ENCODE assay signal across 24 mouse cellular contexts in genomic region chr8:42964507-42964906, GRCm38 (mm10).
"Had no signal": no experiment of that assay in that cellular context is flagged by ENCODE, and none has a peak within 500 bp of the region (broad histone marks: within the 10 kb centered on the region; RNA-seq: fewer than 3 reads in every experiment).

No protein-coding gene starts in this region.

- H3K9me3 ChIP-seq: heart, embryonic 13.5 days; heart, embryonic 15.5 days; hindbrain, embryonic 13.5 days; hindbrain, embryonic 15.5 days; limb, embryonic 13.5 days; limb, embryonic 15.5 days; liver, embryonic 12.5 days had no signal

- H3K36me3 ChIP-seq: heart, embryonic 13.5 days; heart, embryonic 15.5 days; hindbrain, embryonic 13.5 days; hindbrain, embryonic 15.5 days; limb, embryonic 13.5 days; limb, embryonic 15.5 days; liver, embryonic 12.5 days had no signal

- H3K4me3 ChIP-seq: heart, adult 2 months; heart, embryonic 13.5 days; heart, embryonic 15.5 days; hindbrain, embryonic 13.5 days; hindbrain, embryonic 15.5 days; limb, embryonic 13.5 days; limb, embryonic 15.5 days; liver, embryonic 12.5 days had no signal

- DNase-seq: forebrain, postnatal 0 days; gastrocnemius, postnatal 14 days; gastrocnemius, postnatal 36 days; heart, adult 11 months; heart, adult 2 months; heart, postnatal 14 days; heart, postnatal 36 days; kidney, adult 11 months; kidney, adult 2 months; kidney, adult 9 months; layer of hippocampus, adult 9-11 months; layer of hippocampus, postnatal 36 days; left cerebral cortex, postnatal 4 days had no signal

- H3K4me1 ChIP-seq: heart, embryonic 13.5 days; heart, embryonic 15.5 days; hindbrain, embryonic 15.5 days; limb, embryonic 13.5 days; limb, embryonic 15.5 days; liver, embryonic 12.5 days had no signal

- H3K4me2 ChIP-seq: heart, embryonic 11.5 days; heart, embryonic 13.5 days; heart, embryonic 15.5 days; hindbrain, embryonic 13.5 days; hindbrain, embryonic 15.5 days; limb, embryonic 13.5 days; limb, embryonic 15.5 days; liver, embryonic 12.5 days had no signal

- H3K27me3 ChIP-seq: heart, embryonic 13.5 days; heart, embryonic 15.5 days; hindbrain, embryonic 13.5 days; hindbrain, embryonic 15.5 days; limb, embryonic 13.5 days; limb, embryonic 15.5 days; liver, embryonic 12.5 days had no signal

- ATAC-seq: forebrain, postnatal 0 days; hindbrain, postnatal 0 days; intestine, embryonic 16.5 days; liver, embryonic 12.5 days had no signal

- H3K9ac ChIP-seq: forebrain, postnatal 0 days; heart, embryonic 13.5 days; heart, embryonic 15.5 days; hindbrain, embryonic 13.5 days; hindbrain, embryonic 15.5 days; limb, embryonic 13.5 days; limb, embryonic 15.5 days; liver, embryonic 12.5 days; liver, embryonic 14.5 days had no signal

- H3K27ac ChIP-seq: heart, adult 2 months; heart, embryonic 13.5 days; heart, embryonic 15.5 days; hindbrain, embryonic 13.5 days; hindbrain, embryonic 15.5 days; hindbrain, postnatal 0 days; limb, embryonic 13.5 days; limb, embryonic 15.5 days; liver, embryonic 12.5 days; liver, embryonic 14.5 days had no signal
